Mouse (Mus musculus) spleen, adult 2 months (tissue): ENCODE measurements at regions not wholly inside any gene's neighbourhood (a gene's known extent, or its start where the extent isn't known, plus 50 kb on each side); places are given as distances from the start of the nearest gene placed in this dataset.

Source experiments
- CTCF ChIP-seq: fragments of 200-500 bp; IDR thresholded peaks from 2 replicates; pipeline ENCODE4 v1.5.1; 2011; ENCODE audit warnings: mild to moderate bottlenecking, inconsistent platforms; ENCODE audit not compliant: insufficient read depth, insufficient read length, insufficient replicate concordance; ENCODE audit errors: extremely low read depth
- POLR2A ChIP-seq: fragments of 200-500 bp; IDR thresholded peaks from 2 replicates; pipeline ENCODE4 v1.6.1; 2011; ENCODE audit warnings: low read depth, low read length, inconsistent platforms

- no peak for TF ChIP-seq POLR2A
- TF ChIP-seq CTCF: no peak
Measured at GRCm38 (mm10) chr9:122625081-122625480, 122.1 kb upstream of the Topaz1 start.
